Mouse (Mus musculus) lung, adult 2 months (tissue): ENCODE measurements around the gene Kdelr3.

ENCODE experiments used
- CTCF ChIP-seq: fragments of 200-500 bp; IDR thresholded peaks from 2 replicates; pipeline ENCODE4 v1.5.1; 2011; ENCODE audit warnings: mild to moderate bottlenecking, low read length, control low read depth; ENCODE audit not compliant: insufficient read depth
- POLR2A ChIP-seq: fragments of 200-500 bp; IDR thresholded peaks from 2 replicates; pipeline ENCODE4 v1.6.1; 2011; ENCODE audit warnings: low read depth, mild to moderate bottlenecking, control low read depth, low read length, borderline replicate concordance; ENCODE audit errors: extremely low read depth

DNA sequence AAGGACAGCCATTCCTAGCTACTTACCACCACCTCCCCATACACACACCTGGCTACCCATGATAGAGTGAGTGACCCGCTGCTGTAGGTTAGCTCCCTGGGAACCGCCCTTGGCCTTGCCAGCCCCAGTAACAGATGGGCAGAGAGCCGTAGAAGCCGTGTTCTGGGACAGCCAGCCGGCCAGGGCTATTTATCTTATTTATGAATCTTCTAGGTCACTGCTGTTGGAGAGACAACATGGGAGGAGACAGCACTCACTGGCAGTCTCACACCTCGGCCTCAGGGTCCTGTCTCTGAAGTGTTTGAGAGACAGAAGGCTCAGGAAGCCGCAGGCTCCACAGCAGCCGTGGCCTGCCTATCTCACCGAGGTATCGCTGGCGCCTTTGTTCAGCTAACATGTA, 26.7 kb upstream of the Kdelr3 start:
- TF ChIP-seq POLR2A (no peak), CTCF (no peak)
